Mouse (Mus musculus) spleen, embryonic (tissue): ENCODE data around the gene Cdh4.

Experiments used
- CTCF ChIA-PET: fragments of 350-600 bp; sonication (Branson Sonifier 250); formaldehyde crosslinking; loops from one replicate; lab custom pipeline; 2022; lab: Charles Lee

Cdh4 gene

DNA sequence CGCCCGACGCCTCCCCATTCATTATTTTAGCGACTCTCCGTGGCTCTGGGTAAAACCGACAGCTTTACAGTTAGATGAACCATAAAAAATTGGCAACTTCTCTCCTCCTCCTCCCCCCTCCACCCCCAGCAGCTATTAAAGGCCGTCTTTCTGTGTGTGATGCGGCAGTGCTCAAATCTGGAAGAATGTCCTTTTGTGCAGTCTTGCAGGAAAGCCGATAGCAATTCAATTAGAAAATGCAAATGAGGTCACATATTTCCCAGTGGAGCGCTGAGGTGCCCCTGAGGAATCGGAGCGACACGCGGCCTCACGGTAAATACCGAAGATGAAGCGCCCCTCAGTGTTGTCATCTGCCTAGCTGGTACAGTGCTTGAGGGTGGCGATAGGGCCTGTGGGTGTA lies 345.0 kb downstream of the Cdh4 start:
- CTCF ChIA-PET: no interaction called here

DNA sequence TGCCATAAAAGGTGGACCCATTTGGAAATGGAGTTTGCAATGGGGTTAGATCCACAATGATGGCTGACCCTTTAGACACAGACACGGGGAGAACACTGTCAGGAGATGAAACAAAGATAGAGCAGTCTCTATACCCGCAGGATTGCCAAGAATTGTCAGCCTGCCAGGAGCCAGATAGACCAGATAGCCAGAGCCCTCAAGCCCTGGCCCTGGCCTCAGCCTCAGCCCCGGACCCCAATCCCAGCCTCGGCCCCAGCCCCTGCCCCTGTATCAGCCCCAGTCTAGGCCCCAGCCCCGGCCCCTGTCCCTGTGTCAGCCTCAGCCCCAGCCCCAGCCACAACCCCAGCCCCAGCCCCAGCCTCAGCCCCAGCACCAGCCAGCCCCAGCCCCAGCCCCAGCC lies 345.6 kb downstream of the Cdh4 start:
- CTCF ChIA-PET: no interaction called here

DNA sequence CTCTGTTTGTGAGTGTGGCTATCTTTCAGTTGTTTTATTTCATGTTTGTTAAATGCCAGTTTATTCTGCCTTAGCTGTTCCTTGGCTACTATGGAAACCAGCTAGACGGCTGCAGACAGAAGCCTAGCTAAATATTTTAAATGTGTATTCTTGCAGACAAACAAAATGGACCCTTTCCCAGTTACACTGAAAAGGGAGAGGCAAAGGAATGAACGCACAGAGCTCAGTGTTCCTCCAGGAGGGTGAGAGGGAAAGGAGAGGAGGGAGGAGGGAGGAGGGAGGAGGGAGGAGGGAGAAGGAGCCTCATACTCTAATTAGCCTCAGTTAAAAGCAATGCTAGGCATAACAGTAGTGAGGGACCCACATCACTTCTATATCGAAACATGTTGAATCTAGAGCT lies 348.5 kb downstream of the Cdh4 start:
- CTCF ChIA-PET: no interaction called here

DNA sequence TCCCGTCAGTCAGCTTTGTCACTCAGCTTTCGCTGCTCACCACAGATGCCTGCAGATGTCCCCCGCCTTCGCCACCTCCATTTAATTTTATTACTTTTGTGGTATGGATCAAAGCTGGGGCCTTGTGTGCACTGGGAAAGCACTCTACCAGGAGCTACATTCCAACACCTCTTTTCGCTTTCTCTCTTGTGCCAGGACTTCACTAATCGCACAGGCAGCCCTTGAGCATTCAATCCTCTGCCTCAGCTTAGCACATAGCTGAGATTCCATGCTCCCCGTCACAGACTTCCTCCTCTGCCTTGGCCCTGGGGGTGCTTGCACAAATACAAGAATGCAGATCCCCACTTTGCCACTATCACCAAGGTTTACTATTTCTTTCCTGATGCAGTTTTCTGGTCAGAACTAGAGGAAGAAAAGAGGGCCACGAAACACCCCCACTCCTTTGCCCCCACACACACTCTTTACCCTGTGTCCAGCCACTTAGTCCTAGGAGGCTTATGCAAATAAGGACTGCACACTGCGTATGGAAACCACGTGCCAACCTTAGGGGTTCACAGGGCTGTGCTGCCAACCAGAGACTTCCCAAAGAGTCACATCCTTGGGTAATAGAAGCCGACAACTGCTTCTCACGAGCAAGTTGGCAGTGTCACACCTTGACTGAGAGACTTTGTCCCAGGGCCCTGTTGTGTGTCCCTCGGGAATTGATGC lies 350.3 kb downstream of the Cdh4 start:
- CTCF ChIA-PET: no interaction called here

DNA sequence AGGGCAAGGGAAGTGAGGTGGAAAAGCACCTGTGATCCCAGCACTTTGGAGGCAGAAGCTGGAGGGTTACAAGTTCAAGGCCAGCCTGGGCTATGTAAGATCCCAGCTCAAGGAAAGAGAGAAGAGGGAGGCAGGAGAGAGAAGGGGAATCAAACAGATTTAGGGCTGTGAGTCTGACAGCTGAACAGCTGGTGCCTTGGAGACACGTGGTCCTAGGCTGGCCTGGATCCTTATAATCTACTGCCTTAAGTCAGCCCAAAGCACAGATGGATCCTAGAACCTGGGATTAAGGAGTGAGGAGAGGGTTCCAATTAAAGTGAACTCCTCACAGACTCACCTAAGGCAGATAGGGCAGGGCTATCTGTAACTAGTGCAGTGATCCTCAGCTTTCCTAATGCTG lies 352.1 kb downstream of the Cdh4 start:
- CTCF ChIA-PET: no interaction called here

DNA sequence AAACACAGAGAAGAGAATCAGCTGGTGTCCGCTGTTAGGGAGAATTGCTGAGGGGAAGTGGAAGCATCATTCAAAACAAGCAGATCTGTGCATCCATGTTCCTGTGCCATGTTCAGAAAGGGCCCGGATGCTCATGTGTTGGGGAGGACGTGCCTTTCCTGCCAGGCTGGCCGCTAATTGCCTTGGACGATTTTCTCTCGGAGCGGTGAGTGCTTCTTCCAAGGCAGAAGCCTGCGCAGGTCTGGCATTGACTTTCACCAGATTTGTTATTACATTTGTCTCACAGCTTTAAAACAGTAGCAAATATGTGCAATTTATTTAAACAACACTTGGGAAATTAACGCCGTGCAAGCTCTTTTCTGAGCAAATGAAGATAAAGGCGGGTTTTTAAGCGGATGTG lies 353.2 kb downstream of the Cdh4 start:
- CTCF ChIA-PET: no interaction called here

DNA sequence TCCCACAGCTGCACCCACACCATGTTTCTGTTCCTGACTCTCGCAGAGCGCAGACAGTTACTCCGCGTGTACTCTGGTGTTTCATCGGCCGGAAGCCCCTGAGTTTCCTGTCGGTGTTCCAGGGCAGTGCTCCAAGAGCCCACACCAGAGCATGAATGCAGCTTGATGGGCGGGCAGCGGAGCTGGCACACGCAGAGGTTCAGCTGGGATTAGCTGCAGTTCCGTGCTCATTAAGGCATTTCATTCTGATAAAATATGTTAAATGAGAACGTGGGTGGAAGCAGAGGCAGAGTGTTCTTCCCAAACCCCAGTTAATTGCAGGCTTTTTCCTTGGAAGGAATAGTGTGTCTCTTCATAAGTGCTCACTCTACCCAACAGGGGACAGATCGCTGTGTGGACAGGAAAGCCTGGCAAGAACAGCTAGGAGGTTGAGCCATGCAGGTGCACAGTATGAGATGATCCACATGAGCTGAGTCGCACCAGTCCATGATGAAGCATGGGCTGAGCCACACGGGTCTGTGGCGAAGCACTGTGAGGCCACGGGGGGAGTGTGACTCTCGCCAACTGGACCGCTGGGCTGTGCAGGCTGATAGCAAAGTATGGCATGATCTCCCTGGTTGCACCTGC lies 357.8 kb downstream of the Cdh4 start:
- CTCF ChIA-PET: no interaction called here

DNA sequence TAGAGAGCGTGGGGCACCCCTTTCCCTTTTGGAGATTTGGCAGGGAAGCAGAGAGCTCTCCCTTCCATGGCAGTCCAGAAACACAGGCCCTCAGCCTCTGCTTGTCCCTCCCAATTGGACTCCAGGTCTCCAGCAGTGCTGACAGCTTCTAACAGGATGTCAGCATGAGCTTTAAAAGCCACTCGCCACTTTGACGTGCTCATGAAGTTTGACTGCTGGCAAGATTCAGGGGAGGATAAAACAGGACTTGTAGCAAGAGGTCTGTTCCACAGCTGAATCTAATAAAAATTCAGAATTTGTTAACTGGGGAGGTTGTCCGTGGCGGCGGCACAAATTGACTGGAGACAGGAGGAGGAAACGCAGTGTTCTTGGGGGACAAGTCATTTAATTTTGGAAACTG lies 358.8 kb downstream of the Cdh4 start:
- CTCF ChIA-PET: no interaction called here

DNA sequence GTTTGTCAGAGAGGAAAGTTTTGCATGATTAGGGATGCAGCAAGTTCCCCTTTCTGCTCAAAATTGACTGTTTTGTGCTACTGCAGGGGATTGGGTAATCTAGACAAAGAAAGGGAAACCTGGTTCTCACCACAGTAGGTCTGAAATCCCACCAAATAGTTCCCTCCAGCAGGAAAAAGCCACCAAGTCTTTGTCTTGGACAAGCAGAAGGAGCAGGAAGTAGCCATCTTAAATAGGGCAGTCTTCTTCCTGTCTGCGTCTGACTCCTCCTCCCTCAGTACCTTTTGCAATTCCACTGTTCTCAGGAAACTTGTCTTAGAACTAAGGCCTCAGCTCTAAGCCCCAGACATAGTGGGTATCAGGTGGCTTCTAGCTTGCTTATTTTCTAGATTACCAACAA lies 360.2 kb downstream of the Cdh4 start:
- CTCF ChIA-PET: no interaction called here

DNA sequence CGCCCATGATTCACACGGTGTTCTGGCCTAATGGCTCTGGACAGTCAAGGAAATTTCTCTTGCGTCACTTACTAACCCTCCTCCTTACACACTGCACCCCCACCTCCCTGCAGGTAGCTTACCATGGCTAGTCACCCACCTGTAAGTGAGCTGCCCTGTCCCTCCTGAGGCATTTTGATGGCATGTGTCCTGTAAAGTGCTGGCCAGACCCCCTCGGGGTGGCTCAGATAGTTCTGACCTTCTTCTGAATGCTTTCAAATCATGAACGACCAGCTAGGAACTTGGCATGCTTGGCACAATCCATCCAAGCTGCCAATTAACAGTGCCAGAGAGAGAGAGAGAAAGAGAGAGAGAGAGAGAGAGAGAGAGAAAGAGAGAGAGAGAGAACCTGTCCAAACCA lies 368.9 kb downstream of the Cdh4 start:
- CTCF ChIA-PET: no interaction called here

DNA sequence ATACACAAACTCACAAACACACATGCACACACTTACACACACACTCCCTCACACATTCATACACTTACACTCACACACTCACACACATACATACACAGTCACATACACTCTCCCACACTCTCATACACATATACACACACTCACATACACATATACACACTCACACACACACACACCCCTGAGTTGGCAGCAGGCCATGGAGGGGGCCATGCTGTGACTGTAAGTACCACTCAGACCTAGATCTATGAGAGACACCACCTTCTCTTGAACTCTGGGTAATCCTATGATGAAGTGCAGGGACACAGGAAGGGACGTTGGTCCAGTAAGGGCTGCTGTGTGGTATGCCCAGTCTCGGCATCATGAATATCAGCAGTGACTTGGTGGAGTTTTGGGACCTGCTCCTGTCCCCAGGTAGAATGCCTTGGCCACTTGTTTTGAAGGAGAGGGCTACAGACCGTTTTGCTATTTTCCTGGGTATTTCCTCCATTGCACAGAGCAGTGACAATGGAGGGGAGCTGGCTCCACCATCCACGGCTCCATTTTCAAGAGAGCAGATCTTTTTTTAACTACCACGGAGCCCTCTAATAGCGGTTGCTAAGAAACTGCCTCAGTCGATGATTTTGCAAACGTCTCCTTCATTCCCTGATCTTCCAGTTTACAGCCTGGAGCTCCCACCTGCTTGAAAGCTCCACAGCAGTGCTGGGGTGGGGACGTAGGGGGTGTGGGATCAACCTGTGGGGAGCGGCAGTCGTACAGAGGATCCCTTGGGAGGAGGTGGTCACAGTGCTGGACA lies 371.0 kb downstream of the Cdh4 start:
- CTCF ChIA-PET: no interaction called here

DNA sequence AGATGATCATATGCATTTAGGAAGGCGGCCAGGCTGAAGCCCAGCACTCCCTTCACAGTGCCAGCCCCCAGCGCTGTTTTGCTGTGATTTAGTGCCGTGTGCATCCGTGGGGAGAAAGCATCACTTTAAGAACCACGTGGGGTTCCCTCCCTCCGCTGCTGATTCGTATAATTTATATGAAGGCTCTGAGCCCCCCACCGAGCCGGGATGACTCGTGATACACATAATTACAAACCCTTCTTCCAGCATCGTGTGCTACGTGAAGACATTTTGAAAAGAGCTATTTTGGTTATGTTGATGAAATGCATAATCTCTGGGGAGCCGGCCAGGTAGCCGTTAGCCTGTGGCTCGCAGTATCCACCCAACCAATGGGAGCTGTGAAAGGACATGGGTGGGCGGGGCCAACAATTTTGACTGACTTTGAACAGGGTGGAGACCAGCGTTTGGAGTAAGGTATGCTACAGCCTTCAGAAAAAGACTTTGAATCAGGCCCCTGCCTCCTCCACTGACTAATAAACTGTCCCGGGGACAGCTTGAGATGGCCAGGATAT lies 382.6 kb downstream of the Cdh4 start:
- CTCF ChIA-PET: no interaction called here

DNA sequence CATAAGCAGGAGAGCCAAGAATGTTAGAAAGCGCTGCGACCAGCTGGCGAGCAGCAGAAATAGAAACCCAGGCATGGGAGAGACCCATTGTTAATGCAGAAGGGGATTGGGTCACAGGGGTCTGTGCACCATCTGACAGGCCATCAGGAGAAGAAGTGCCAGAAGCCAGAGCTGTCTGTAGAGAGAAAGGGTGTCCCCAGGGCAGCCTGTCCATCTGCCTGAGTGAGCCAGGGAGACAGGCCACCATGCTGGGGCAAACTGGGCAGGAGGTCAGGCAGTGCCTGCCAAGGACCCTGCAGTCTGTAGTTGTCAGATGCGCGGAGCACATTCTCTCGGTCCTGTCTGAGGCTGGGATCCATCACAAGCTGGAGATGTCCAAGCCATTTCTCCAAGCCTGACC lies 386.7 kb downstream of the Cdh4 start:
- CTCF ChIA-PET: no interaction called here

DNA sequence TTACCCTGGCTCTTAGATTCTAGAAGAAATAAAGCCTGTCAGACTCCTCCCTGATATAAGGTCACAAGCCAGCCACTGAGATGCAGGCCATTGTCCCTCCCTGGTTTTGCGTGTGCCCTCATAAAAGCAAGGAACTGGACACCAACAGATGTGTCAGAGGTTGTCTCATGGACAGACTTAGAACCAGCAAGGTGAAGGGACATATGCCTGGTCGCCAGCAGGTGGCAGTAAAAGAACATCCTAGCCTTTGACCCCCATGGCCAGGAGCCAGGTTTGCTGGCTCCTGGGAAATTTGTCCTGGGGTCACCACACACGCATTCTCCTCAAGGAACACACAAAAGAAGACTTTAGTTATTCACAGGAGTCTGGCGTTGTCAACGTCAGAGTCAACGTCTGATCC lies 387.7 kb downstream of the Cdh4 start:
- CTCF ChIA-PET: no interaction called here

DNA sequence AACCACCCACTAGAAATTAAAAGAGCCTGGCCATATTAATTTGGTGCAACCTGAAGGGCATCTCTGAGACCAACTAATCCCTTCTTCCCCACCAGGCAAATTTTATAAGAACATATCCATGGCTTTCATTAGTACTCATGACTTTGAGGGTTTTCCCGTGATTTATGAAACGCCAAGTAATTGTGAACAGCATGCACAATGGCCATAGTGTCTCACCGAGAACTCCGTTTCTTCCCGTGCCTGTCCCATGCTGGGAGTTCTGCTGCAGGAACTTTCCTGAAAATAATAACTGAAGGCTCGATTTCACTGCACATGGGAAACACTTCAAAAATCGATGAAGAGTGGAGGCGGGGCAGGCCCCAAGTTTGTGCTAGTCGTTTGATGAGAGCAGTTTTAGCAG lies 392.7 kb downstream of the Cdh4 start:
- CTCF ChIA-PET: no interaction called here

DNA sequence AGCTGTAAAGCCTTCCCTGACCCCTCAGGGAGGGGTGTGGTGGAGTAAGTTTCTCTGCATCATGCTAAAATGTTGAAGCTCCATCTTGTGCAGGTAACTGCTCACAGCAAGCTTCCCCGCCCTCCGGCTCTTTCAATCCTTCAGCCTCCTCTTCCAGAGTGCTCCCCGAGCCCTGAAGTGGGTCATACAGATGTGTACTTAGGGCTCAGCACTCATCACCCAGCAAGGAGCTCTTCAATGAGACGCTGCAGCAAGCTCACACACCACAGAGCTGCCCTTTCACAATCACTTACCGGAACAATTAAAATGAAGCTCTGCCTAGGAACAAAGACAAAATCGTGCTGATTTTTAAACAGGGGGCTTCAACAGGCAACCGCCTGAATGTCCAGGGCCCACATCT lies 393.3 kb downstream of the Cdh4 start:
- CTCF ChIA-PET: no interaction called here

DNA sequence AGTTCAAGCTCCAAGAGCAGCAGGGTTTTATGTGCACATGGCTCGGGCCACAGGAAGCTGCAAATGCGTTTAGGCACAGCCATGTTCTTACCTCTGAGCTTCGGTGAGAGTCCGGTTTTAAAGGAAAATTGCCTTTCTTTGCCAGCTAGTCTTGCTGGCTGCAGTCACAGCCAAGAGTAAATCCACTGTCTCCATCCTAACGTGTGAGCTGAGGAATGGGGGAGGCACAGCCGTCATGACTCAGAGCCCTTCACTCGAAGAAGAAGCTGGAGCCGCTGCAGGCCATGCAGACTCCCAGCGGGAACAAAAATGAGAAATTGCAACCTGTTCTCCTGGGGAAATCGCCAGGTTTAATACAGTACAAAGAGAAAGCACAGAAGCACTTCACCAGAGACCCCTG lies 395.0 kb downstream of the Cdh4 start:
- CTCF ChIA-PET: no interaction called here

DNA sequence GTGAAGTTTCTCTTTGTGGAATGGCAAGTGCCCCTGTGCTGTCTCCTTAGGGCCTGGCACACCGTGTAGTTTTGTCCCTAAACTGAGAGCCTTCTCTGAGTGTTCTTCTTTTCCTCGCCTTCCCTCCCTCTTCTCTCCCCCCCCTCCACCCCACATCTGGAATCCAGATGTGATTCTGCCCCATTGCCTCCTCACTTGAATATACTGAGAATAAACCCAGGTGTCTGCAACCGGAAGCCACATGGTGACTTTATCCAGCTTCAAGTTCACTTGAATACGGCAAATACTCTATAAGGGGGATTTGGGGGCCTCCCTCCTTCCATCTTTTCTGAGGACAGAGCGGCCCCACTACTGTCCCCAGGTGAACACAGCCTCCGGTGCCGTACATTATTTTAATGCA lies 395.8 kb downstream of the Cdh4 start:
- CTCF ChIA-PET: no interaction called here

DNA sequence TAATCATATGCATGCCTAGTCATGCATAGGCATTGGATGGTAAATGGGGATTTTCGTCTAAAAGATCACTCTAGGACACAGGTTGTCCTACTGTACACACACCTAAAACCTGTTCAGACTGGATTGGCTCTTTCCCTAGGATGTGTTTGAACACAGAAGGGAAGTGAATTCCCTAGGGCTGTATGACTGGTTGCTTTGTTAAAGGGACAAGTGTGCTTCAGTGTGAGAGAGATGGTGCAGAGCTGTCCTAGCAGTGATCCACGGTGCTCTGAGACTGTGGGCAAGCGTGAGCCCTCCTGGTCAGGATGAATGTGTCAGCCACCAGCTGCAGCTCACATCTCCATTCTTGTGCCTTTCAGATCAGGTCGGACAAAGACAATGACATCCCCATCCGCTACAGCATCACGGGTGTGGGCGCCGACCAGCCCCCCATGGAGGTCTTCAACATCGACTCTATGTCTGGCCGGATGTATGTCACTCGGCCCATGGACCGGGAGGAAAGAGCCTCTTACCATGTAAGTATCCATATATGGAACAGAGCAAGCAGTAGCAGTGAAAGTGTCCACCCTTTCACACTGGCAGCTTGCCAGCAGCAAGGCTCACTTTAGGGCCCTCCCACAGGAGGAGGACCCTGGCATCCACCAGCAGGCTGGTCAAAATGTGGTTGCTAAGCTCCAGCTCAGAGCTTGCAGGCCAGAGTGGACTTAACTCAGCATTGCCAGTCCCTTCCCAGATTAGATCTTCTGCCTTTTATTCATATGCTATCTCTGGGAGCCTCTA lies 400.6 kb downstream of the Cdh4 start:
- CTCF ChIA-PET: no interaction called here

DNA sequence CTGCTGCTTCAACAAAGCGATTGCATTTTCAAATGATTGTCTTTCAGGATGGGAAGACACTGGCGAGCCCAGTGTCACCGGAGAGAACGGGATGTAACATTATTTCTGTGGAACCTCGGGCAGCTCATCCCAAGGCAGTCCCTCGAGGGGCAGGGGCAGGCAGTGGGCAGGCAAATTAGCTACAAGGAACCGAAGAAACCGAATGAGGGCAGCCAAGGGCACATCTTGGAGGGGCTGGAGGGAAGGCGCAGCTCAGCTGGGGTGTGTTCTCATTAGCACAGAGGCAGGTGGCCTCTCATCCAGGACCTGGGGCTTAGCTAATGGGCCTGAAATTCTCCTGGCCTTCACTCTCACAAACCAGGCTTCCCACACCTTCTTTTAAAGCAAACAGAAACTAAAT lies 407.5 kb downstream of the Cdh4 start:
- CTCF ChIA-PET: no interaction called here

DNA sequence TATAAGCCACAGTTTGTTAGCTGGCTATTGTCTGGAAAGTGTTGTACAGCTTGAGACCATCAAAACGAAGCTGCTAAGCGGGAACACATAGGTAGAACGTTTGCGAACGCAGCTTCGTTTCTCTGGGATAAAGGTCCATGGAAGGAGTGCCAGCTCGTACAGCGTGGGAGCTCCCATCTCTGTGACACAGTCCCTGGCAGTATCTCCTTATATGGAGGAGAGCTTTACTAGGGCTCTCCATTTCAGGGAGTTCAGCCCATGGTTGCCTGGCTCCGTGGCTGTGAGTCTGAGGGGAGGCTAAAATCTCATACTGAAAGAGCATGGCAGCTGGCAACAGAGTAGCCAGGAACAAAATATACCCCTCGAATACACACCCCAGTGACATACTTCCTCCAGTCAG lies 409.9 kb downstream of the Cdh4 start:
- CTCF ChIA-PET: no interaction called here

DNA sequence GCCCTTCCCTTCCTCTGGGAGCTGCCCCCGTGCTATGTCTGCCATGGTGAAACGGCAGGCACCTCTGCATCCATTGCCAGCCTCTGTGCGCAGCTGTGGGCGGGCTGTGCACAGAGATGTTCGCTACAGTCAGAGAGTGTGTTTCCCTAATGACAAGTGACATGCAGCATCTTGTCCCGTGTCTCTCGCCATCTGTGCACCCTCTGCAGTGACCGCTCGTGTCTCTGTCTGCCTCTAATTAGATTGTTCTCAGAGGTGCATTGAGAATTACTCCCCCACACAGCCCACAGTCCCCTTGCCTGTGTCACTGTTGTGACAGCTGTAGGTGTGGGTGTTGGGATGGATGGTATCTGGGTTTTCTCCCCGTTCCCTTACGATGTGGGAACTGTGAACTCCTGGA lies 410.6 kb downstream of the Cdh4 start:
- CTCF ChIA-PET: no interaction called here
